Mouse (Mus musculus) kidney, adult 2 months (tissue): ENCODE results near the gene Med25. TPM values are rescaled to one million over a fixed set of nuclear protein-coding genes. Genes with fewer than 3 reads are reported as not detected.

Source experiments
- DNase-seq: peaks from one replicate; pipeline ENCODE4 v3.0.0; 2021
- H3K27ac ChIP-seq: fragments of 200-500 bp; 2 replicates; pipeline ENCODE4 v1.5.1; 2012; ENCODE audit warnings: low read depth, low read length, control low read depth, inconsistent platforms; ENCODE audit not compliant: insufficient read depth
- H3K27me3 ChIP-seq: fragments of 200-500 bp; replicated peaks from 2 replicates; pipeline ENCODE4 v1.6.1; 2012; ENCODE audit warnings: mild to moderate bottlenecking, moderate library complexity, low read length, inconsistent platforms; ENCODE audit not compliant: control insufficient read depth, insufficient read depth
- H3K36me3 ChIP-seq: fragments of 200-500 bp; 2 replicates; pipeline ENCODE4 v1.6.1; 2012; ENCODE audit warnings: mild to moderate bottlenecking, moderate library complexity, low read length, inconsistent platforms; ENCODE audit not compliant: control insufficient read depth, insufficient read depth
- H3K4me1 ChIP-seq: fragments of 200-500 bp; 2 replicates; pipeline ENCODE4 v1.6.1; 2011; ENCODE audit warnings: low read length; ENCODE audit not compliant: control insufficient read depth, insufficient read depth
- H3K4me3 ChIP-seq: fragments of 200-500 bp; 2 replicates; pipeline ENCODE4 v1.5.1; 2011; ENCODE audit warnings: mild to moderate bottlenecking, low read depth, low read length, control low read depth; ENCODE audit not compliant: insufficient read depth
- CTCF ChIP-seq: fragments of 200-500 bp; conservative IDR thresholded peaks from 2 replicates; pipeline ENCODE4 v1.5.1; 2011; ENCODE audit warnings: low read depth, mild to moderate bottlenecking, control low read depth, low read length, moderate library complexity, mixed read lengths; ENCODE audit not compliant: insufficient read depth, insufficient read length
- POLR2A ChIP-seq: fragments of 200-500 bp; IDR thresholded peaks from one replicate; pipeline ENCODE4 v1.6.1; 2011; ENCODE audit warnings: low read depth, low read length, control low read depth
- WGBS: fragments of 180-500 bp; shearing (Covaris S2); methylation state at CpG from one replicate; pipeline ENCODE4 v1.1.7; 2018; 5-methylcytosine and 5-hydroxymethylcytosine counted together
- polyA plus RNA-seq: library from polyadenylated mRNA; depleted of rRNA; stranded (reverse); fragments of >200 nt; gene quantifications from 2 replicates; pipeline ENCODE4 v1.2.3, GENCODE M21; 2012; rRNA removed

Med25 gene
- 164 and 181 TPM in 2 replicates for polyA plus RNA-seq

GRCm38 (mm10) chr7:44892276-44892921, at the start of gene Med25:
Gene Med25, minus strand, starts transcription at chr7:44892712.
- Histone ChIP-seq H3K4me3 (peak within 1 kb of the TSS; percentile 60), H3K27me3 (no peaks in the 10 kb centered on the region), H3K4me1 (peaks cover 18% of the 10 kb centered on the region), H3K36me3 (no peaks in the 10 kb centered on the region), H3K27ac (peak within 1 kb of the TSS; percentile 93)
- DNase-seq: peak; percentile 97
- TF ChIP-seq CTCF (no peak), POLR2A (peak; percentile 21)
- WGBS: under 1% methylated on average over 56 of the region's 56 CpGs

- Histone ChIP-seq H3K27me3 (no peaks in the 10 kb centered on the region), H3K27ac (no peak overlapping the region), H3K36me3 (no peaks in the 10 kb centered on the region), H3K4me1 (no peaks in the 10 kb centered on the region), H3K4me3 (no peak overlapping the region)
- no peak for TF ChIP-seq POLR2A
- TF ChIP-seq CTCF: no peak
- 92% methylated on average over 4 of the region's 4 CpGs for WGBS
- DNase-seq: no peak
Measured at GRCm38 (mm10) chr7:44938680-44939079, 46.2 kb upstream of the Med25 start.

- Histone ChIP-seq H3K36me3 (no peaks in the 10 kb centered on the region), H3K27ac (peak within 1 kb of the TSS; percentile 97), H3K4me1 (peaks cover 9% of the 10 kb centered on the region; the same call in 1 of the 2 replicates), H3K4me3 (peak within 1 kb of the TSS; percentile 99), H3K27me3 (no peaks in the 10 kb centered on the region)
- WGBS: 1% methylated on average over 84 of the region's 84 CpGs
- peak; percentile 100 for DNase-seq
- TF ChIP-seq CTCF: no peak
- TF ChIP-seq POLR2A: peak; percentile 69
Measured at GRCm38 (mm10) chr7:44929204-44930151, 37.0 kb upstream of the Med25 start, which contains the start of gene Ap2a1. Gene Ap2a1, minus strand, starts transcription at chr7:44929496.

GRCm38 (mm10) chr7:44928570-44928969, 36.1 kb upstream of the Med25 start:
- no peak overlapping the region; the same call in 1 of the 2 replicates for H3K27ac ChIP-seq
- peak overlapping the region; percentile 99 for H3K4me3 ChIP-seq
- 0% methylated on average over 1 of the region's 1 CpGs for WGBS
- TF ChIP-seq CTCF: no peak
- no peak for TF ChIP-seq POLR2A
- H3K4me1 ChIP-seq: peaks cover 9% of the 10 kb centered on the region; the same call in 1 of the 2 replicates
- H3K27me3 ChIP-seq: no peaks in the 10 kb centered on the region
- DNase-seq: no peak
- no peaks in the 10 kb centered on the region; the same call in 1 of the 2 replicates for H3K36me3 ChIP-seq

- 44% methylated on average over 3 of the region's 3 CpGs for WGBS
- Histone ChIP-seq H3K36me3 (no peaks in the 10 kb centered on the region; the same call in 1 of the 2 replicates), H3K4me3 (no peak overlapping the region), H3K27ac (no peak overlapping the region), H3K4me1 (peaks cover 8% of the 10 kb centered on the region; the same call in 1 of the 2 replicates), H3K27me3 (no peaks in the 10 kb centered on the region)
- peak; percentile 63 for DNase-seq
- TF ChIP-seq CTCF (peak; percentile 70), POLR2A (no peak)
Measured at GRCm38 (mm10) chr7:44925468-44925867, 33.0 kb upstream of the Med25 start.

GRCm38 (mm10) chr7:44922530-44922929, 30.0 kb upstream of the Med25 start:
- H3K27ac ChIP-seq: no peak overlapping the region
- no peaks in the 10 kb centered on the region for H3K4me1 ChIP-seq
- no peak for TF ChIP-seq CTCF
- TF ChIP-seq POLR2A: no peak
- H3K4me3 ChIP-seq: no peak overlapping the region
- H3K27me3 ChIP-seq: no peaks in the 10 kb centered on the region
- DNase-seq: no peak
- no peaks in the 10 kb centered on the region; the same call in 1 of the 2 replicates for H3K36me3 ChIP-seq

- Histone ChIP-seq H3K4me3 (no peak overlapping the region), H3K27me3 (no peaks in the 10 kb centered on the region)
- WGBS: 76% methylated on average over 5 of the region's 5 CpGs
Measured at GRCm38 (mm10) chr7:44919127-44919526, 26.6 kb upstream of the Med25 start.

More at GRCm38 (mm10) chr7:44919127-44919526, 26.6 kb upstream of the Med25 start:
- no peak for DNase-seq
- TF ChIP-seq POLR2A (no peak), CTCF (no peak)
- H3K36me3 ChIP-seq: no peaks in the 10 kb centered on the region; the same call in 1 of the 2 replicates
- no peaks in the 10 kb centered on the region for H3K4me1 ChIP-seq
- H3K27ac ChIP-seq: no peak overlapping the region
